Mouse (Mus musculus): ENCODE results near the gene Rdx.

DNA sequence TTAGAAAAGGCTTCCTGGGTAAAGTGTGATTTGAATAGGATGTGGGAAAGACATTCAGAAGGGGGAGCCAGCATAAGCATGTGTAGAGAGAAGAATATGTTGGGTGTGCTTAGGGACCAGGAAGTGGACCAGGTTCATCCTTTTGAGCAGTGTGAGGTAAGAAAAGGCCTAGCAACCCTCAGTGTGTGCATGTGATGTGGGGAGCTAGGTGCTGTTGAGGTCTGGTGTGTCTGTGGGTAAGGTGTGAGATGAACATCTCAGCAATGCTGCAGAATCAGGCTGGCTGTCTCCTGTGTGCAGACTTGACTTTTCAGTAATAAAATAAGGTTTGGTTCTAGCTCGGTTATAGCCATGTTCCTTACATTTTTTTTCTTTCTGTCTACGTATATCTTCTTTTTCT lies 23.1 kb downstream of the Rdx start:
- TF ChIP-seq CTCF (IDR thresholded peaks at IDR 0.05; ENCODE audit: borderline replicate concordance, extremely low read depth, insufficient read depth, insufficient read length) (no peak), POLR2A (IDR thresholded peaks at IDR 0.05; ENCODE audit: borderline replicate concordance, extremely low read depth, insufficient read depth, insufficient read length, poor library complexity, severe bottlenecking) (no peak)

All from brain, embryonic 14.5 days (tissue).